Mouse (Mus musculus): ENCODE results near the gene Kctd2. TPM values are rescaled to one million over a fixed set of nuclear protein-coding genes. Genes with fewer than 3 reads are reported as not detected.

The Kctd2 gene
- polyA plus RNA-seq, 1 experiment from 2014 or later, result 3.2 TPM

GRCm38 (mm10) chr11:115409556-115409955 lies 10.4 kb upstream of the Kctd2 start:
- H3K4me3 ChIP-seq (replicated peaks; ENCODE audit: low read length), result no peak overlapping the region
- H3K27ac ChIP-seq (ENCODE audit: low read length), result no peak overlapping the region
- H3K9ac ChIP-seq (ENCODE audit: low read length), result no peak overlapping the region
- H3K27me3 ChIP-seq (ENCODE audit: control insufficient read depth, insufficient read depth, low read length), result no peaks in the 10 kb centered on the region
- no peaks in the 10 kb centered on the region for H3K9me3 ChIP-seq (replicated peaks; ENCODE audit: control insufficient read depth, low read length)
- peaks cover 16% of the 10 kb centered on the region for H3K4me1 ChIP-seq (ENCODE audit: control insufficient read depth, insufficient read depth, low read length)
- ATAC-seq (ENCODE audit: insufficient read depth, low FRiP score), result no peak
- WGBS, result 71% methylated on average over 7 of the region's 7 CpGs
- 0 out of 2 replicates have a peak, but pooled peaks cover 4% of the 10 kb centered on the region for H3K36me3 ChIP-seq (ENCODE audit: control insufficient read depth, insufficient read depth, low read length)
- no peak overlapping the region for H3K4me2 ChIP-seq (ENCODE audit: low read depth, low read length)

DNA sequence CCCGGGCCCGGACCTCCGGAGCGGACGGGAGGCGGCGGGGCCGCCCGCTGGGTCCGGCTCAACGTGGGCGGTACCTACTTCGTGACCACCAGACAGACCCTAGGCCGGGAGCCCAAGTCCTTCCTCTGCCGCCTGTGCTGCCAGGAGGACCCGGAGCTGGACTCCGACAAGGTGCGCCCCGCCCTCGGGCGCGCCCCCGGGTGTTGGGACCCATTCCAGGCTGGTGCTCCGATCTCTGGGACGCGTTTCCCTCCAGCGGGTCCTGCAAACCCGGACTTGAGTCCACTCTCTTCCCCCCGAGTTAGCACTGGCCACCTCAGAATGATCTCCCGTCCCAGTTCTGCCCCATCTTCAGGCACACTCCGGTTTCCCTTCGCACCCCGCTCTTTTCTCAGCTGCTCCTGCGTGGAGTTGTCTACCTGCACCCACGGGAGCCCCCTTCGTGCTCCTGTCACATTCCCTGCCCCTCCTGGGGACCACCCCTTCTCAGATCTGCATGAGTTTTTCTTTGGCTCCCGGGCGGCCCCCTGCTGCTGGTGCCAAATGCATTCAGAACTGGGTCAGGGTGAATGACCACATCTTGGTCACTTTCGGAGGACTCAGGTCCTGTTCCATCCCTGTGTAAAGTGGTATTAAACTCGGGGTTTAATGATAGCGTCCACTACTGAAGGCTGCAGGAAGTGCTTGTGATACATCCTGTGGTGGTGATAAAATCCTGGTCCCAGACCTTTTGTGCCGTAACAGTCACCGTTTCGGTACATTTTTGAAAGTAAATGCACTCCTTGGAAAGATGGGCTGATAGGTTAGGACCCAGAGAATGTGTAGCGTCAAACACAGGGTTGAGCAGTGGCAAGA lies 635 bp downstream of the Kctd2 start:
- H3K27me3 ChIP-seq (ENCODE audit: control insufficient read depth, insufficient read depth, low read length), result no peaks in the 10 kb centered on the region
- H3K4me3 ChIP-seq (replicated peaks; ENCODE audit: low read length), result peak overlapping the region; percentile 79
- ATAC-seq (ENCODE audit: insufficient read depth, low FRiP score), result peak; percentile 65
- WGBS, result 1% methylated on average over 45 of the region's 45 CpGs
- 0 out of 2 replicates have a peak, but pooled peaks cover 3% of the 10 kb centered on the region for H3K36me3 ChIP-seq (ENCODE audit: control insufficient read depth, insufficient read depth, low read length)
- no peaks in the 10 kb centered on the region for H3K9me3 ChIP-seq (replicated peaks; ENCODE audit: control insufficient read depth, low read length)
- H3K4me2 ChIP-seq (ENCODE audit: low read depth, low read length), result peak overlapping the region; percentile 78
- H3K4me1 ChIP-seq (ENCODE audit: control insufficient read depth, insufficient read depth, low read length), result peaks cover 18% of the 10 kb centered on the region
- H3K9ac ChIP-seq (ENCODE audit: low read length), result peak overlapping the region; percentile 99
- H3K27ac ChIP-seq (ENCODE audit: low read length), result peak overlapping the region; percentile 85

DNA sequence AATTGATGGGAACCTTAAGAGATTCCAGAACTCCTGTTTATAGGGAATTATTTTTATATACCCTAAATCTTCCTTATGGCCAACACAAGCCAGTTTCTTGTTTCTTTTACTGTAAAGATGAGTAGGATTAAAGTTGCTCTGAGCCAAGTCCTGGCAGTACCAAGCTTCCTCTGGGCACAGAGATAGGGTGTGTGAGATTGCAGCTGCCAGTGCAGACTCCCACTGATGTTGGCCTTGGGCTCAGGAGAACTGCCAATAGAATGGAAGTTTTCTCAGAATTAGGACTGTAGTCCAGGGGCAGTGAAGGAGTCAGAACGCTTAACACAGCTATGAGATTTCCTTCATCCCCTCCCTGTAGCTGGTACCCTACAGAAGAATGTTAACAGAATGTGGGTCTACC lies 1.4 kb downstream of the Kctd2 start:
- Histone ChIP-seq H3K4me1 (ENCODE audit: control insufficient read depth, insufficient read depth, low read length) (peaks cover 18% of the 10 kb centered on the region), H3K4me2 (ENCODE audit: low read depth, low read length) (peak overlapping the region; percentile 78), H3K9ac (ENCODE audit: low read length) (peak overlapping the region; percentile 99; the same call in 1 of the 2 replicates), H3K27ac (ENCODE audit: low read length) (no peak overlapping the region), H3K36me3 (ENCODE audit: control insufficient read depth, insufficient read depth, low read length) (no peaks in the 10 kb centered on the region), H3K27me3 (ENCODE audit: control insufficient read depth, insufficient read depth, low read length) (no peaks in the 10 kb centered on the region), H3K4me3 (replicated peaks; ENCODE audit: low read length) (no peak overlapping the region), H3K9me3 (replicated peaks; ENCODE audit: control insufficient read depth, low read length) (no peaks in the 10 kb centered on the region)
- no peak for ATAC-seq (ENCODE audit: insufficient read depth, low FRiP score)
- WGBS, result 48% methylated on average over 1 of the region's 1 CpGs

- WGBS, result 87% methylated on average over 16 of the region's 16 CpGs
- H3K9me3 ChIP-seq (replicated peaks; ENCODE audit: control insufficient read depth, low read length), result no peaks in the 10 kb centered on the region
- ATAC-seq (ENCODE audit: insufficient read depth, low FRiP score), result no peak
- no peak overlapping the region for H3K4me3 ChIP-seq (replicated peaks; ENCODE audit: low read length)
- H3K4me1 ChIP-seq (ENCODE audit: control insufficient read depth, insufficient read depth, low read length), result peaks cover 18% of the 10 kb centered on the region
- no peak overlapping the region for H3K4me2 ChIP-seq (ENCODE audit: low read depth, low read length)
- no peak overlapping the region for H3K27ac ChIP-seq (ENCODE audit: low read length)
- H3K36me3 ChIP-seq (ENCODE audit: control insufficient read depth, insufficient read depth, low read length), result peaks cover 4% of the 10 kb centered on the region
- no peaks in the 10 kb centered on the region for H3K27me3 ChIP-seq (ENCODE audit: control insufficient read depth, insufficient read depth, low read length)
- no peak overlapping the region for H3K9ac ChIP-seq (ENCODE audit: low read length)
These were observed 2.0 kb downstream of the Kctd2 start for GRCm38 (mm10) chr11:115421972-115422371.

- H3K36me3 ChIP-seq (ENCODE audit: control insufficient read depth, insufficient read depth, low read length), result peaks cover 5% of the 10 kb centered on the region
- 78% methylated on average over 3 of the region's 3 CpGs for WGBS
- H3K9me3 ChIP-seq (replicated peaks; ENCODE audit: control insufficient read depth, low read length), result no peaks in the 10 kb centered on the region
- no peaks in the 10 kb centered on the region for H3K27me3 ChIP-seq (ENCODE audit: control insufficient read depth, insufficient read depth, low read length)
- H3K9ac ChIP-seq (ENCODE audit: low read length), result no peak overlapping the region
- H3K4me2 ChIP-seq (ENCODE audit: low read depth, low read length), result no peak overlapping the region
- H3K4me3 ChIP-seq (replicated peaks; ENCODE audit: low read length), result no peak overlapping the region
- no peak for ATAC-seq (ENCODE audit: insufficient read depth, low FRiP score)
- H3K4me1 ChIP-seq (ENCODE audit: control insufficient read depth, insufficient read depth, low read length), result peaks cover 18% of the 10 kb centered on the region
- H3K27ac ChIP-seq (ENCODE audit: low read length), result no peak overlapping the region
These were observed 3.2 kb downstream of the Kctd2 start for GRCm38 (mm10) chr11:115423091-115423490.

DNA sequence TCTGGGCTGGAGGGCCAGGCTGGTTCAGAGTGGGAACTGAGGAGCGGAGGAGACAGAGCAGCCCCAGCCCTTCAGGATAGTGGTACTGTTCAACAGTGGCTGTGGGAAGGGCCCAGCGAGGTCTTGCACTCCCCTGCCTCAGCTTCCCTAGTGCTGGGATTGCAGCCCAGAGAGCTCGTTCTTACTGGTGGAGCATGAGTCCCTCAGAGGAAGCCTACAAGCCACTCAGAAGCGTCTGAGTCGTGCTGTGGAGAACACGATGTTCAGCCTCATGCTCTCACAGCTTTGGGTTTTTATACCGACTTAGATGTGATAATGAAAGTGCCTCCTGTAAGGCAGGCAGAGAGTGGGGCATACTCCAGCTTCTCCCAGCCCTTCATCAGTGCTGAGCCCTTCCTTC lies 4.7 kb downstream of the Kctd2 start:
- Histone ChIP-seq H3K9me3 (replicated peaks; ENCODE audit: control insufficient read depth, low read length) (no peaks in the 10 kb centered on the region), H3K36me3 (ENCODE audit: control insufficient read depth, insufficient read depth, low read length) (peaks cover 5% of the 10 kb centered on the region), H3K4me3 (replicated peaks; ENCODE audit: low read length) (no peak overlapping the region), H3K4me1 (ENCODE audit: control insufficient read depth, insufficient read depth, low read length) (peaks cover 12% of the 10 kb centered on the region), H3K27me3 (ENCODE audit: control insufficient read depth, insufficient read depth, low read length) (no peaks in the 10 kb centered on the region), H3K4me2 (ENCODE audit: low read depth, low read length) (no peak overlapping the region), H3K9ac (ENCODE audit: low read length) (no peak overlapping the region), H3K27ac (ENCODE audit: low read length) (no peak overlapping the region)
- no peak for ATAC-seq (ENCODE audit: insufficient read depth, low FRiP score)
- 87% methylated on average over 7 of the region's 7 CpGs for WGBS

DNA sequence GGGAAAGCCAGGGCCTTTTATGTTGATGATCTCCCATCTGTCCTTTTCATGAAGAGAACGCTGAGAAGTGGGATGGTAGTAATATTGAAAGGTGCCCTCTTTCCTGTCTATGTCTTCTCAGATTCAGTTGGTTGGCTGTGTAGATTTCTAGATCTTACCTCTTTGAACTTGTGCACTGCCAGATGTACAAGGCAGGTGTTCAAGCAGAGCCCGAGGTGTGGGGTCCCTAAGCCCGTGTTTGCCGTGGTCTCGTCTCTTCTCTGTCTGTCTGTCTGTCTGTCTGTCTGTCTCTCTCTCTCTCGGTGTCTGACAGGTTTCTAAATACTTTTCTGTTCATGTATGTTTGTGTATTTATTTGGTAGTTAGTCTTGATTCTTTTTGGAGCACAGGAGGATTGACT lies 5.7 kb downstream of the Kctd2 start:
- Histone ChIP-seq H3K27me3 (ENCODE audit: control insufficient read depth, insufficient read depth, low read length) (no peaks in the 10 kb centered on the region), H3K4me1 (ENCODE audit: control insufficient read depth, insufficient read depth, low read length) (peaks cover 12% of the 10 kb centered on the region), H3K9ac (ENCODE audit: low read length) (no peak overlapping the region), H3K4me3 (replicated peaks; ENCODE audit: low read length) (no peak overlapping the region), H3K9me3 (replicated peaks; ENCODE audit: control insufficient read depth, low read length) (no peaks in the 10 kb centered on the region), H3K27ac (ENCODE audit: low read length) (no peak overlapping the region), H3K4me2 (ENCODE audit: low read depth, low read length) (no peak overlapping the region), H3K36me3 (ENCODE audit: control insufficient read depth, insufficient read depth, low read length) (peaks cover 7% of the 10 kb centered on the region)
- 93% methylated on average over 6 of the region's 6 CpGs for WGBS
- ATAC-seq (ENCODE audit: insufficient read depth, low FRiP score), result no peak

DNA sequence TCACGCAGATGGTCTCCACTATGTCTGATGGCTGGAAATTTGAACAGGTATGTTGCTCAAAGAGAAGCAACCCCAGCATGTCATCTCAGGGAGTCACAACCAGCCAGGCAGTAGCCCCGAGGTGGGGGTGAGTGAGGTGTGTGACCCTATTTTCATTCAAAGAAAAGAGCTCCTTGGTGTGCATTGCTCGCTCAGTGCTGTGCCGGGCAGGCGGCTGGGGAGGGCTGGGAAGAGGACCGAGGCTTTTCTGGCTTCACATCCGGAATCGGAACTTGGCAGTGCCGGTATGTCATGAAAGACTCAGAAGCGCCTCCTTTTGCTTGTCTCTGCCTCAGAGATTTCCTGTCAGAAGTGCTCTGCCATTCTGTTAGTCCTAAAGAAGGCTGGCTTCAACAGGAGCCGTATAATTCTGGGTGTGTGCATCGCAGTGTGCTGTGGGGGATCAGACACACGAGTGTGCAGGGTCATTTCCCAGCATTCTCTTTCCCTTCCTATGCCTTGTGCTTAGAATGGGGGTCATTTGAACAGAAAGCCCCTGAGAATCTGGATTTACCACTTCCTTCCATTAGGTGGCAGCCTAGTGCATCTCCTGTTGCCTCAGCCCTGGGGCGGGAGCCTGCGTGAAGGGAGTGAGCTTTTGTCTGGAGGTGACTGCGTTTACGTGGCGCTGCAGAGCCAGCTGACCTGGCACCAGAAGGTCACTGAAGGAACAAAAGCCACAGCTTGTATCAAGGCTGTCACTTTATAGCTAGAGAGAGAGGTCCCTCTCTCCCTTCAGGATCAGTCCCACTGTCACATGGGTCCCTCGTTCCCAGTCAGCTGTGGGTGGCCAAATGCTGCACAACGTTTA lies 7.8 kb downstream of the Kctd2 start:
- 43% methylated on average over 20 of the region's 20 CpGs for WGBS
- peak overlapping the region; percentile 48 for H3K27ac ChIP-seq (ENCODE audit: low read length)
- peak overlapping the region; percentile 3; the same call in 1 of the 2 replicates for H3K4me2 ChIP-seq (ENCODE audit: low read depth, low read length)
- no peaks in the 10 kb centered on the region; the same call in 1 of the 2 replicates for H3K4me1 ChIP-seq (ENCODE audit: control insufficient read depth, insufficient read depth, low read length)
- H3K27me3 ChIP-seq (ENCODE audit: control insufficient read depth, insufficient read depth, low read length), result no peaks in the 10 kb centered on the region
- H3K4me3 ChIP-seq (replicated peaks; ENCODE audit: low read length), result no peak overlapping the region
- H3K9me3 ChIP-seq (replicated peaks; ENCODE audit: control insufficient read depth, low read length), result no peaks in the 10 kb centered on the region
- ATAC-seq (ENCODE audit: insufficient read depth, low FRiP score), result peak; percentile 63; the same call in 1 of the 2 replicates
- H3K36me3 ChIP-seq (ENCODE audit: control insufficient read depth, insufficient read depth, low read length), result peaks cover 13% of the 10 kb centered on the region
- H3K9ac ChIP-seq (ENCODE audit: low read length), result no peak overlapping the region

DNA sequence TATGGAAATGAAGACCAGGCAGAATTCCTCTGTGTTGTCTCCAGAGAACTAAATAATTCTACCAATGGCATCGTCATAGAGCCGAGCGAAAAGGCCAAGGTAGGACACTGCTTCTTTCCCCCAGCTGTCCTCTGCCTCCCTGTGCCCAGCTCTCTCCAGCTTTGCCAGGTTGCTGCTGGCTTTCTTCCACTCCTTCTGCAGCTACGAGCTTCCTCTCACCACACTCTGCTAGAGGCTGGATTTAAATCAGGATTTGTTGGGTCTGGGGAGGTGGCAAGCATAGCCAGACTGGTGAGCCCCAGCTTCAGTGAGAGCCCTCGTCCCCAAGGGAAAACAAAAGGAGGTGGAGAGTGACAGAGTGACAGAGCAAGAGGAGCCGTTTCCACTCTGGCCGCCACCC lies 9.4 kb downstream of the Kctd2 start:
- Histone ChIP-seq H3K9me3 (replicated peaks; ENCODE audit: control insufficient read depth, low read length) (no peaks in the 10 kb centered on the region), H3K27me3 (ENCODE audit: control insufficient read depth, insufficient read depth, low read length) (no peaks in the 10 kb centered on the region), H3K9ac (ENCODE audit: low read length) (no peak overlapping the region), H3K4me2 (ENCODE audit: low read depth, low read length) (no peak overlapping the region), H3K36me3 (ENCODE audit: control insufficient read depth, insufficient read depth, low read length) (peaks cover 13% of the 10 kb centered on the region), H3K4me3 (replicated peaks; ENCODE audit: low read length) (no peak overlapping the region), H3K27ac (ENCODE audit: low read length) (no peak overlapping the region), H3K4me1 (ENCODE audit: control insufficient read depth, insufficient read depth, low read length) (no peaks in the 10 kb centered on the region; the same call in 1 of the 2 replicates)
- ATAC-seq (ENCODE audit: insufficient read depth, low FRiP score), result no peak
- 82% methylated on average over 7 of the region's 7 CpGs for WGBS

Measured in stomach, embryonic 16.5 days (tissue).